Mouse (Mus musculus) kidney, postnatal 4 days (tissue): ENCODE results near the gene Gm14214.

Experiments
- DNase-seq, 2 experiments: peaks; one replicate each; pipeline ENCODE4 v3.0.0; 2021; ENCODE audit warnings: mixed read lengths in 2 of 2

Gm14214 gene

GRCm38 (mm10) chr2:154774032-154774431 lies 4.2 kb upstream of the Gm14214 start:
- peak; percentile 69 to 73 for DNase-seq

GRCm38 (mm10) chr2:154771604-154772003 lies 1.8 kb upstream of the Gm14214 start:
- DNase-seq: no peak

GRCm38 (mm10) chr2:154767051-154767450 lies 2.8 kb downstream of the Gm14214 start:
- no peak for DNase-seq

- peak; percentile 61 to 71 for DNase-seq
Measured at GRCm38 (mm10) chr2:154765554-154766008, 4.2 kb downstream of the Gm14214 start.

GRCm38 (mm10) chr2:154764828-154765497 lies 4.9 kb downstream of the Gm14214 start:
- DNase-seq: peak in 1 of 2 experiments; percentile 22

GRCm38 (mm10) chr2:154763226-154763625 lies 6.6 kb downstream of the Gm14214 start:
- peak in 1 of 2 experiments; percentile 21 for DNase-seq

GRCm38 (mm10) chr2:154758454-154758853 lies 11.4 kb downstream of the Gm14214 start:
- no peak for DNase-seq

GRCm38 (mm10) chr2:154757691-154758090 lies 12.1 kb downstream of the Gm14214 start:
- no peak for DNase-seq

- no peak for DNase-seq
Measured at GRCm38 (mm10) chr2:154755791-154756190, 14.0 kb downstream of the Gm14214 start.

GRCm38 (mm10) chr2:154754068-154754560 lies 15.7 kb downstream of the Gm14214 start:
- DNase-seq: no peak

- peak in 1 of 2 experiments; percentile 47 for DNase-seq
Measured at GRCm38 (mm10) chr2:154751924-154752323, 17.9 kb downstream of the Gm14214 start.

GRCm38 (mm10) chr2:154749046-154750036 lies 20.5 kb downstream of the Gm14214 start:
- peak; percentile 70 to 77 for DNase-seq

GRCm38 (mm10) chr2:154748383-154748782 lies 21.4 kb downstream of the Gm14214 start:
- no peak for DNase-seq

GRCm38 (mm10) chr2:154743915-154744314 lies 25.9 kb downstream of the Gm14214 start:
- no peak for DNase-seq

- DNase-seq: no peak
Measured at GRCm38 (mm10) chr2:154742911-154743819, 26.7 kb downstream of the Gm14214 start.

- DNase-seq: no peak
Measured at GRCm38 (mm10) chr2:154738621-154739020, 31.2 kb downstream of the Gm14214 start.

- no peak for DNase-seq
Measured at GRCm38 (mm10) chr2:154735986-154736385, 33.8 kb downstream of the Gm14214 start.

GRCm38 (mm10) chr2:154735416-154735815 lies 34.4 kb downstream of the Gm14214 start:
- no peak for DNase-seq

GRCm38 (mm10) chr2:154734977-154735376 lies 34.9 kb downstream of the Gm14214 start:
- no peak for DNase-seq

- no peak for DNase-seq
Measured at GRCm38 (mm10) chr2:154732503-154733141, 37.2 kb downstream of the Gm14214 start.

- no peak for DNase-seq
Measured at GRCm38 (mm10) chr2:154731916-154732315, 37.9 kb downstream of the Gm14214 start.

- no peak for DNase-seq
Measured at GRCm38 (mm10) chr2:154730841-154731240, 39.0 kb downstream of the Gm14214 start.
